Mouse (Mus musculus): ENCODE measurements around the gene Daxx.
"Not testable (repeated sequence)": the region's sequence is repeated elsewhere in the genome, so short reads cannot be mapped to it uniquely, and the experiment has no call there.

The Daxx gene

GRCm38 (mm10) chr17:33909077-33909868, at the start of gene Daxx:
Daxx (plus strand) TSS chr17:33909414.
- peak; percentile 100 for DNase-seq (ENCODE audit: low read depth, low spot score)

- peak; percentile 71 for DNase-seq (ENCODE audit: low read depth, low spot score)
These were observed 43.7 kb upstream of the Daxx start for GRCm38 (mm10) chr17:33865330-33866030.

- not testable (repeated sequence) for DNase-seq (ENCODE audit: low read depth, low spot score)
These were observed 35.7 kb upstream of the Daxx start, which contains the start of gene Gm7029 for GRCm38 (mm10) chr17:33873537-33873936. Gm7029 (plus strand) TSS chr17:33873837.

- DNase-seq (ENCODE audit: low read depth, low spot score): no peak
These were observed 34.8 kb upstream of the Daxx start for GRCm38 (mm10) chr17:33874411-33874810.

- DNase-seq (ENCODE audit: low read depth, low spot score): not testable (repeated sequence)
These were observed 33.4 kb upstream of the Daxx start for GRCm38 (mm10) chr17:33875797-33876196.

GRCm38 (mm10) chr17:33884320-33884719, 24.9 kb upstream of the Daxx start:
- not testable (repeated sequence) for DNase-seq (ENCODE audit: low read depth, low spot score)

- DNase-seq (ENCODE audit: low read depth, low spot score): not testable (repeated sequence)
These were observed 21.4 kb upstream of the Daxx start for GRCm38 (mm10) chr17:33887802-33888201.

GRCm38 (mm10) chr17:33888230-33888629, 21.0 kb upstream of the Daxx start:
- not testable (repeated sequence) for DNase-seq (ENCODE audit: low read depth, low spot score)

- DNase-seq (ENCODE audit: low read depth, low spot score): not testable (repeated sequence)
These were observed 19.2 kb upstream of the Daxx start for GRCm38 (mm10) chr17:33889941-33890532.

- DNase-seq (ENCODE audit: low read depth, low spot score): peak; percentile 100
These were observed 18.6 kb upstream of the Daxx start, which contains the start of gene Kifc1 for GRCm38 (mm10) chr17:33890533-33891059. Kifc1 (minus strand) TSS chr17:33890661.

- no peak for DNase-seq (ENCODE audit: low read depth, low spot score)
These were observed 17.9 kb upstream of the Daxx start for GRCm38 (mm10) chr17:33891357-33891756.

GRCm38 (mm10) chr17:33891892-33892291, 17.3 kb upstream of the Daxx start:
- not testable (repeated sequence) for DNase-seq (ENCODE audit: low read depth, low spot score)

- no peak for DNase-seq (ENCODE audit: low read depth, low spot score)
These were observed 16.8 kb upstream of the Daxx start for GRCm38 (mm10) chr17:33892429-33892828.

- not testable (repeated sequence) for DNase-seq (ENCODE audit: low read depth, low spot score)
These were observed 16.2 kb upstream of the Daxx start for GRCm38 (mm10) chr17:33893011-33893410.

- DNase-seq (ENCODE audit: low read depth, low spot score): peak; percentile 82
These were observed 12.0 kb upstream of the Daxx start for GRCm38 (mm10) chr17:33897114-33897794.

GRCm38 (mm10) chr17:33898193-33898592, 11.0 kb upstream of the Daxx start:
- not testable (repeated sequence) for DNase-seq (ENCODE audit: low read depth, low spot score)

- no peak for DNase-seq (ENCODE audit: low read depth, low spot score)
These were observed 9.6 kb upstream of the Daxx start for GRCm38 (mm10) chr17:33899642-33900041.

- no peak for DNase-seq (ENCODE audit: low read depth, low spot score)
These were observed 8.8 kb upstream of the Daxx start for GRCm38 (mm10) chr17:33900281-33900988.

- no peak for DNase-seq (ENCODE audit: low read depth, low spot score)
These were observed 8.3 kb upstream of the Daxx start for GRCm38 (mm10) chr17:33900989-33901314.

- DNase-seq (ENCODE audit: low read depth, low spot score): no peak
These were observed 7.6 kb upstream of the Daxx start for GRCm38 (mm10) chr17:33901653-33902052.

GRCm38 (mm10) chr17:33902079-33902478, 7.1 kb upstream of the Daxx start:
- DNase-seq (ENCODE audit: low read depth, low spot score): no peak

Measured in A20 (cell line).